Mouse (Mus musculus): ENCODE measurements around the gene Fcnb.

- no peak for TF ChIP-seq CTCF (IDR thresholded peaks at IDR 0.05; ENCODE audit: low read depth)
- no peak for TF ChIP-seq EP300 (IDR thresholded peaks at IDR 0.05; ENCODE audit: low read depth)
Measured at GRCm38 (mm10) chr2:28096751-28097309, 12.1 kb upstream of the Fcnb start.
